Mouse (Mus musculus) hindbrain, embryonic 13.5 days (tissue): Measurements from ENCODE around the gene B4galt5. TPM values are rescaled to one million over a fixed set of nuclear protein-coding genes. Genes with fewer than 3 reads are reported as not detected.

Experiments
- ATAC-seq: fragments of 200-750 bp; cut with Nextera tagmentation; 2 replicates; pipeline ENCODE4 v1.8.0; 2017; ENCODE audit warnings: moderate TSS enrichment; ENCODE audit not compliant: low FRiP score
- H3K27ac ChIP-seq: fragments of 300-500 bp; sonication (generic); 2 replicates; pipeline ENCODE4 v1.5.1; 2015; ENCODE audit warnings: inconsistent platforms, mild to moderate bottlenecking, moderate library complexity
- H3K27me3 ChIP-seq: fragments of 300-500 bp; sonication (generic); 2 replicates; pipeline ENCODE4 v1.6.1; 2015; ENCODE audit warnings: mild to moderate bottlenecking, inconsistent platforms
- H3K36me3 ChIP-seq: fragments of 300-500 bp; sonication (generic); 2 replicates; pipeline ENCODE4 v1.6.1; 2015; ENCODE audit warnings: mild to moderate bottlenecking, inconsistent platforms
- H3K4me1 ChIP-seq: fragments of 300-500 bp; sonication (generic); replicated peaks from 2 replicates; pipeline ENCODE4 v1.6.1; 2015; ENCODE audit warnings: inconsistent platforms
- H3K4me2 ChIP-seq: fragments of 300-500 bp; sonication (generic); 2 replicates; pipeline ENCODE4 v1.6.1; 2015; ENCODE audit warnings: inconsistent platforms, mild to moderate bottlenecking, moderate library complexity
- H3K4me3 ChIP-seq: fragments of 300-500 bp; sonication (generic); 2 replicates; pipeline ENCODE4 v1.5.1; 2015; ENCODE audit warnings: mild to moderate bottlenecking, inconsistent platforms
- H3K9ac ChIP-seq: fragments of 300-500 bp; sonication (generic); 2 replicates; pipeline ENCODE4 v1.6.1; 2015; ENCODE audit warnings: mild to moderate bottlenecking, inconsistent platforms
- H3K9me3 ChIP-seq: fragments of 300-500 bp; sonication (generic); 2 replicates; pipeline ENCODE4 v1.6.1; 2016; ENCODE audit warnings: inconsistent platforms
- WGBS: fragments of 180-500 bp; shearing (Covaris S2); methylation state at CpG from one replicate; pipeline ENCODE4 v1.1.7; 2015; 5-methylcytosine and 5-hydroxymethylcytosine counted together
- polyA plus RNA-seq: library from polyadenylated mRNA; unstranded; fragments of >200 nt; fragmentation: Nextera tagmentation; extraction: Ambion mirVana; gene quantifications from 2 replicates; pipeline ENCODE4 v1.2.1, GENCODE M21; 2015

B4galt5 gene
- polyA plus RNA-seq, 1 experiment from 2014 or later, result 12.5 TPM

- Histone ChIP-seq H3K9me3 (no peaks in the 10 kb centered on the region), H3K4me1 (peaks cover 62% of the 10 kb centered on the region), H3K36me3 (no peaks in the 10 kb centered on the region), H3K4me3 (no peak overlapping the region), H3K9ac (no peak overlapping the region), H3K4me2 (no peak overlapping the region), H3K27me3 (no peaks in the 10 kb centered on the region), H3K27ac (no peak overlapping the region; the same call in 1 of the 2 replicates)
- 47% methylated on average over 9 of the region's 9 CpGs for WGBS
- ATAC-seq, result no peak
Observed at GRCm38 (mm10) chr2:167326582-167326981, 22.4 kb downstream of the B4galt5 start.

DNA sequence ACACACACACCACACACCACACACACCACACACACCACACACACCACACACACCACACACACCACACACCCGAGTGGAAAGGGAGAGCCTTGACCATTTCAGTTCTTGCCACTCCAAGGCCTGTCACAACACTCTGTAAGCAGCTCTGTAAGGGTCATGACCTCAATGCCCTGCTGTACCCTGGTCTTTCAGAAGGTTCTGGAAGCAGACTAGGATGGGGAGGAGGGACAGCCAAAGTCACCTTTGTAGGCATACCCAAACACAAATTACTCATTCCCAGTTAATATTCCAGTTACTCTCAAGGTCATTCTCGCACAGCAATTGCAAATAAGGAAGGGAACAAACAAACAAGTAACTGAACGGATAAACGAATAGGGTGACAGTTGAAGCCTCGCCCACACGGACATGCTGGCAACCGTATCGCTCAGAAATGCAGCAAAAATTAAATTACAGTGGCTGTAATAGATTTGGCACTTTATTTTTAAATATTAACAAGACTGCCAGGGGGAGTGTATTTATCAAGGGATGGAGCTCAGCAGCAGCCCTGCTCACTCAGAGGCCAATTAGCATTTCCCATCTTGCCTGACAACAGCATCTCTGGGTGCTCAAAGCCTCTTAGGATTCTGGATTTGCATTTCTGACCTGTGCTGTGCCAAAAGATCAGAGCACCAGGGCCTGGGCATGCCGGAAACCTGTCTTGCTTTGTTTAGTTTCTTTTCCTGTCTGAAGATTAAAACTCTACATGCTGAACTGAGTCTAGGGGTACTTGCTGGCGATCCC, 24.6 kb downstream of the B4galt5 start:
- Histone ChIP-seq H3K4me3 (no peak overlapping the region), H3K4me1 (peaks cover 39% of the 10 kb centered on the region), H3K9me3 (no peaks in the 10 kb centered on the region), H3K27ac (peak overlapping the region; percentile 52; the same call in 1 of the 2 replicates), H3K36me3 (no peaks in the 10 kb centered on the region), H3K9ac (no peak overlapping the region), H3K27me3 (no peaks in the 10 kb centered on the region), H3K4me2 (no peak overlapping the region)
- no peak for ATAC-seq
- WGBS, result 64% methylated on average over 10 of the region's 10 CpGs

- peak overlapping the region; percentile 40; the same call in 1 of the 2 replicates for H3K27ac ChIP-seq
- ATAC-seq, result no peak
- 52% methylated on average over 3 of the region's 3 CpGs for WGBS
Observed at GRCm38 (mm10) chr2:167323116-167323515, 25.9 kb downstream of the B4galt5 start.

DNA sequence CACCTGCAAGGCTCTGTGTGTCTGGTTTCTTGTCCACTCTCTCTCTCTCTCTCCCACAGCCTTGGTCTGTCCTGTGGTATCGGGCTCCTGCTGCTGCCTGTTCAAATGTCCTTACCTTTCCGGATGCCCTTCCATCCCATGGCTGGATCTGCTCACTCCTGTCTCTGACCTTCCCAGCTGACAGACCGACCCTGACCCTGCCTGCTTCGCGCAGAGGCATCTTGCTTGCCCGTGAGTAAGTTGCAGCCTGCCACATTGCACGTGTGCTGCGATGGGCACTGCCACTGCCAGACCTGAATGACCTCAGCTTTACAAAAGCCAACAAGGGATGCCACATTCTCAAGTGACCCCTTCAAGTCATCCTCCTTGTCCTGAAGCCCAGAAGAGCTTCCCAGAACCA, 27.6 kb downstream of the B4galt5 start:
- ATAC-seq, result no peak
- peaks cover 48% of the 10 kb centered on the region for H3K4me1 ChIP-seq
- no peak overlapping the region for H3K4me2 ChIP-seq
- no peaks in the 10 kb centered on the region for H3K27me3 ChIP-seq
- no peak overlapping the region for H3K4me3 ChIP-seq
- H3K9me3 ChIP-seq, result no peaks in the 10 kb centered on the region
- H3K27ac ChIP-seq, result no peak overlapping the region
- 95% methylated on average over 8 of the region's 8 CpGs for WGBS
- no peak overlapping the region for H3K9ac ChIP-seq
- H3K36me3 ChIP-seq, result no peaks in the 10 kb centered on the region

More at GRCm38 (mm10) chr2:167323116-167323515, 25.9 kb downstream of the B4galt5 start:
- Histone ChIP-seq H3K4me1 (peaks cover 45% of the 10 kb centered on the region), H3K36me3 (no peaks in the 10 kb centered on the region), H3K4me2 (no peak overlapping the region), H3K27me3 (no peaks in the 10 kb centered on the region), H3K9ac (no peak overlapping the region), H3K4me3 (no peak overlapping the region), H3K9me3 (no peaks in the 10 kb centered on the region)

- Histone ChIP-seq H3K4me1 (peaks cover 56% of the 10 kb centered on the region), H3K4me3 (no peak overlapping the region), H3K27ac (no peak overlapping the region), H3K27me3 (no peaks in the 10 kb centered on the region), H3K9me3 (no peaks in the 10 kb centered on the region), H3K36me3 (no peaks in the 10 kb centered on the region), H3K9ac (no peak overlapping the region), H3K4me2 (no peak overlapping the region)
- 60% methylated on average over 5 of the region's 5 CpGs for WGBS
- ATAC-seq, result no peak
Observed at GRCm38 (mm10) chr2:167318981-167319380, 30.0 kb downstream of the B4galt5 start.

- 64% methylated on average over 3 of the region's 3 CpGs for WGBS
- no peak overlapping the region for H3K4me2 ChIP-seq
- H3K4me3 ChIP-seq, result no peak overlapping the region
- H3K9ac ChIP-seq, result no peak overlapping the region
- H3K27me3 ChIP-seq, result no peaks in the 10 kb centered on the region
- H3K36me3 ChIP-seq, result no peaks in the 10 kb centered on the region
- H3K4me1 ChIP-seq, result peaks cover 55% of the 10 kb centered on the region
- no peak for ATAC-seq
- H3K27ac ChIP-seq, result no peak overlapping the region
- no peaks in the 10 kb centered on the region for H3K9me3 ChIP-seq
Observed at GRCm38 (mm10) chr2:167316724-167317187, 32.2 kb downstream of the B4galt5 start.

GRCm38 (mm10) chr2:167314491-167314890, 34.5 kb downstream of the B4galt5 start:
- no peak for ATAC-seq
- Histone ChIP-seq H3K4me1 (peaks cover 55% of the 10 kb centered on the region), H3K9ac (peak overlapping the region; percentile 46; the same call in 1 of the 2 replicates), H3K27me3 (no peaks in the 10 kb centered on the region), H3K4me3 (no peak overlapping the region), H3K9me3 (no peaks in the 10 kb centered on the region), H3K36me3 (peaks cover 5% of the 10 kb centered on the region), H3K4me2 (no peak overlapping the region), H3K27ac (peak overlapping the region; percentile 78)
- 86% methylated on average over 8 of the region's 8 CpGs for WGBS

- H3K4me2 ChIP-seq, result no peak overlapping the region
- WGBS, result 67% methylated on average over 13 of the region's 13 CpGs
- H3K9ac ChIP-seq, result peak overlapping the region; percentile 46; the same call in 1 of the 2 replicates
- peak overlapping the region; percentile 78 for H3K27ac ChIP-seq
- ATAC-seq, result peak; percentile 62
- no peaks in the 10 kb centered on the region for H3K27me3 ChIP-seq
- peaks cover 13% of the 10 kb centered on the region for H3K36me3 ChIP-seq
- no peak overlapping the region for H3K4me3 ChIP-seq
- H3K9me3 ChIP-seq, result no peaks in the 10 kb centered on the region
- peaks cover 50% of the 10 kb centered on the region for H3K4me1 ChIP-seq
Observed at GRCm38 (mm10) chr2:167313501-167314326, 35.3 kb downstream of the B4galt5 start.

DNA sequence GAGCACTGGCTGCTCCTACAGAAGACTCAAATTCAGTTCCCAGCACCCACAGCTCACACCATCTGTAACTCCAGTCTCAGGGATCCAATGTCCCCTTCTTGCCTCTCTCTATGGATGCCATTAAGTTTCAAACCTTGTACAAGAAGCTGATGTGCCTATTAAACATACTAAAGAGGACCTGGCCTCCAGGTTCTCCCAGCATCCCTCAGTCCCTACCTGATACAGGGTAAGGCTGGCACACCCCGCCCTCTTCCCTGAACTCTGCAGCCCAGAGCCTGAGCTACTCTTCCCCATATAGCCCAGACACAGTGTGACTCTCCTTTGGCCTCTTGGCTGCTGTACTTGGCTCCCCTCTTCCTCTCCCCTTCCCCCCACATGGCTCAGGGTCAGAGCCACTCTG, 38.9 kb downstream of the B4galt5 start:
- Histone ChIP-seq H3K27me3 (no peaks in the 10 kb centered on the region), H3K4me3 (no peak overlapping the region), H3K4me1 (peaks cover 34% of the 10 kb centered on the region), H3K9me3 (no peaks in the 10 kb centered on the region), H3K36me3 (peaks cover 34% of the 10 kb centered on the region), H3K9ac (no peak overlapping the region), H3K27ac (no peak overlapping the region), H3K4me2 (no peak overlapping the region)
- WGBS, result 100% methylated on average over 1 of the region's 1 CpGs
- no peak for ATAC-seq

DNA sequence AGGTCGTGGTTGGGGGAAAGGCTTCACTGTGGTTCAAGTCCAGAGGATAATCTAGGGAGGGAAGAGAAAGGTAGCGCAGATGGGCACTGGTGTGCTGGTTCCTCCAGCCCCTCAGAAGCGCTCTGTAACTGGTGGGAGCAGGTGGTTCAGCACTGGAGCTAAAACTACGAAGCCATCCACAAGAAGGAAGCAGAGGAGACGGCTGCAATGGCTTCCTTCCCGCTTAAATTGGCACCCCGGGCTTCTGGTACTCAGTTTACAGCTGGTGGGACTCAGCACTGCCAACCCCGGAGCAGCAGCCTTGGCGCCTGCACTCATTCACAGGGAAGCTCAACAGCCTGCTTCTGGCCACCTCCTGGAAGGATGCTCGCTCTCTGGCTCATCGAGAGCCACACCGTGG, 39.7 kb downstream of the B4galt5 start:
- ATAC-seq, result no peak
- H3K36me3 ChIP-seq, result peaks cover 41% of the 10 kb centered on the region
- 85% methylated on average over 12 of the region's 12 CpGs for WGBS
- H3K4me3 ChIP-seq, result no peak overlapping the region
- H3K9me3 ChIP-seq, result no peaks in the 10 kb centered on the region
- no peak overlapping the region for H3K9ac ChIP-seq
- H3K4me2 ChIP-seq, result no peak overlapping the region
- H3K27me3 ChIP-seq, result no peaks in the 10 kb centered on the region
- peaks cover 26% of the 10 kb centered on the region for H3K4me1 ChIP-seq
- H3K27ac ChIP-seq, result no peak overlapping the region

DNA sequence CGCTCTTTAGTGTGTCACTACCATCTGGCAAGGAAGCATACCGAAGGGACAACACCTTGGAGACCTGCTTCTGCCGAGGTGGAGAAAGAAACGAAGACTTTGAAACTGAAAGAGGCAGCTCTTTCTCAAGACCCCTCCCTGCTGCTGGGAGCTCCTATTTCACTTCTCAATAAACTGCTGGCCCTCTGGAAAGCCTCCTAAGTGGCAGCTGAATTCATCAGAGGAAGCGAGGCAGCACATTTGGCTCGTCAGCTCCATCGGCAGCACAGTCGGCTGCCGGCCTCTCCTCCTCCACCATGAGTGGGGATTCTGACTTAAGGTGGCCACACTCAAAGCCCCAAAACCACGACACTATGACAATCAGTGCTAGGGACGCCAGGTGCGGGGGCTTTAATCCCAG, 41.3 kb downstream of the B4galt5 start:
- Histone ChIP-seq H3K4me2 (no peak overlapping the region), H3K4me1 (peaks cover 15% of the 10 kb centered on the region), H3K9ac (no peak overlapping the region), H3K36me3 (peaks cover 54% of the 10 kb centered on the region), H3K4me3 (no peak overlapping the region), H3K27me3 (no peaks in the 10 kb centered on the region), H3K9me3 (no peaks in the 10 kb centered on the region), H3K27ac (peak overlapping the region; percentile 71)
- no peak for ATAC-seq
- WGBS, result 52% methylated on average over 12 of the region's 12 CpGs
